Mouse (Mus musculus) gastrocnemius, adult 8-10 months (tissue): ENCODE data around the gene Vps37c. TPM values are rescaled to one million over a fixed set of nuclear protein-coding genes. Genes with fewer than 3 reads are reported as not detected.
A peak's percentile ranks its signal among the peaks of the same experiment; 100 is the strongest.

ENCODE experiments used
- DNase-seq, 2 experiments: peaks; one replicate each; pipeline ENCODE4 v3.0.0; 2022; ENCODE audit warnings: low spot score in 2 of 2
- total RNA-seq, 4 experiments: library from RNA; stranded (reverse); gene quantifications; 2 replicates each; pipeline ENCODE4 v1.2.4; 2022

Vps37c gene
- 10 to 100 TPM; 21.1 to 33.7 (median 28.3) TPM for total RNA-seq

DNA sequence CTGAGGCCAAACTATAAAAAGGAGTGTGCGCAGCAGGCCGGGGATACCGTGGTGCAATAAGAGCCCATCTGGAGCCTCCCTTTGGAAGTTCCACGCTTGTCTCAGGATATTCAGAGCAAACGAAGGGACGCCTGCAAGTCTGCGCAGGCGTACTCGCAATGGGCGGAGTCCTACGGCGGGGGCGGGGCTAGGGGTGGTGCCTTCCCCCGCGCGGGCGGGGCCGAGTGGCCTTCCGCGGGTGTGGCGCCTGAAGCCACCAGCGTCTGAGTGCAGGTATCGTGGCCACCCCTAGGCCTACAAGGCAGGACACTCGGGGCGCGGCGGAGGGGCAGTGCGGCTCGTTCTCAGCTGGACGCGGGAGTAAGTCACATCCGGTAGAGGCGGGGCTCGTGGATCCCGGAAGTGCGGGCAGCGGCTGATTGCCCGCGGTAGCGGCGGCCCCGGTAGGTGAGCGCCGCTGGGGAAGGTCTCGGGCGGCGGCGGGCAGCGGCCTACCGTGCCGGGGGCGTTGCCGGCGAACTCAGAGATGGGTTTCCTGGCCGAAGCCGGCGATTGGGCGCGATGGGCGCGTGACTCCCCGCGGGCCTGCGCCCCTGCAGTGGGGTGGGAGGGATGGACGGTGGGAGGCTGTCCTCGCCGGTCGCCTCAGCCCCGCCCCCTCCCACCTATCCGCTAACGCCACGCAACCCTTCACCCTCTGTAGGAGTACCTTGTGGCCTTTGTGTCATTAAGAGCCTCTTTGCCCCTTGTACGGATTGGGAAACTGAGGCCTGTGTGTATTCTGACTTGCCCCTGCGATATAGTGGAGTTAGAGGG is at the start of gene Vps37c:
TSS of gene Vps37c (plus strand) at position 199 of the 816 bp plus-strand sequence.
- peak; percentile 82 for DNase-seq

DNA sequence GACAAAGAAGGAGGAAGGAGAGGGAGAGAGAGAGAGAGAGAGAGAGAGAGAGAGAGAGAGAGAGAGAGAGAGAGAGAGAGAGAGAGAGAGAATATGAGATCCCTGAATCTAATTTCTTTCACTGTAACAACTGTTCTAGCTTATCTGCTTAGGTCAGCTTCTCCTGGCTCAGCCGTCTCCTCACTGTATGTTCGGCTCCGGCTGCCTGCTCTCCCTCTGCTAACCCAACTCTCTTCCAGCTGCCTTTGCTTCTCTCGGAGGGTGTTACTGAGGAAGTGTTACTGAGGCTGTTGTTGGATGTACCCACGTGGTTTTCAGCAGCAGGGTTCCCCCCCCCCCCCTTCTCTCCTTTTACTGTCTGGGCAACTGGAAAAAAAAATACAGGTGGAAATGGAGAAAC is 48.5 kb upstream of the Vps37c start:
- no peak for DNase-seq

DNA sequence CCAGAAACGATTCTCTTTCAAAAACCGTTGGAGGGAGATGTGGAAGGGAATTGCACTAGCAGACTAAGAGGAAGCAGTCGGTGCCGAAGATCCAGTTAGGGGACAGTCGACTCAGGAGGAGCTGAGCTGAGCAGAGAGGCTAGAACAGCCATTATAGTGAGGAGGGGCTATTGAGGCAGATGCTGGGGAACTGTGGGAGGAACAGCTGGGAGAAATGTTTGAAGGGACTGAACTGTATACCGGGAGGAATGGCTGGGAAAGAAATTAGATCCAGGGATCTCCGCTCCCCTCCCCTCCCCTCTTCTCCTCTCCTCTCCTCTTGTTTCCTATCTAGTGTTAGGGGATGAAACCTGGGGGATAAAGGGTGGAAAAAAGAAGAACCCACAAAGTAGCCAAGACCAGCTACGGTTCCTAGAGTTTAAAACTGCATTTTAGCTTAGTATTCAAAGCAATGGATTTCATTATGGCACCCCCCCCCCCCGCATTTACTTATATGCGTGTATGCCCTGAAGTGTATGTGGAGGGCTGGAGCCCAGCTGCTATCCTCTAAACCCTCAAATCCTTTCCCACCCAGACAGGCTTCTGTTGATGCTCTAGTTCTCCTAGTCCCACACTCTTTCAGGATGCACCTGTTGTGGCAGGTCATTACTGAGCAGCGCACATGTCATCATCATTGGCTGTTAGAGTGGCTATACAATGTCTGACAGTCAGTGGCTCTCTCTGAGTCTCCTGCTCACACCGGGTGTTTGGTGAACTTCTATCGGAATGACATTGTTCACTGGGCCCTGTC is 47.8 kb upstream of the Vps37c start:
- no peak for DNase-seq

DNA sequence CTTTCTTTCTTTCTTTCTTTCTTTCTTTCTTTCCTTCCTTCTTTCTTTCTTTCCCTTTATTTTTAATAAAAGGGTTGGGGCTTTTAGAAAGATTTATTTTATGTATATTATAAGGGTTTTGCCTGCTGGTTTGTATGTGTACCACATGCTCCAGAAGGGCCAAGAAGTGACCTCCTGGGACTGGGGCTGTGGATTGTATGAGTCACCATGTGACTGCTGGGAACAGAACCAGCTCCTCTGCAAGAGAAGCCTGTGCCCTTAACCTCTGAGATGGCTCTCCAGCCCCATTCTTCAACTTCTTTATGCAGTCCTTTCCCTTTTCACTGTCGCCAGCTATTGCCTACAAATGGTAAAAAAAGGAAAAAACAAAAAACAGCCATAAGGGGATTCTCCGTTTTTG is 42.9 kb upstream of the Vps37c start:
- DNase-seq: no peak

DNA sequence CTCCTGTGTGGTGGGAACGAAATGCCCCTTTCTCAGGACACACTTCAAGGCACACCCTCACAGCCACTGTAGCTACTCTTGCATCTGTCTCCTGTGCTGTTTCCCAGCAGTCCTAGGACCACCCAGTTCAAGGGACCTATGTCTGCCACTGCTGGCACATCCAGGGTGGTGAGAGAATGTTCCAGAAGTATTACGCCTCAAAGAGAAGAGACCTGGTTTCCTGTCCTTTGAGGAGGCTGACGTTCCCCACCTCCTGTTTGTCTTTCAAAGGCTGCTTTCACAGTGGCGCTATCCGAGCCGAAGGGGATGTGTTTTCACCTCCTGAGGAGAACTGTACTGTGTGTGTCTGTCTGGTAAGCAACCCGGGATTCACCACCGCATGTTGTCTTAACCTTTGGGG is 40.4 kb upstream of the Vps37c start:
- no peak for DNase-seq

DNA sequence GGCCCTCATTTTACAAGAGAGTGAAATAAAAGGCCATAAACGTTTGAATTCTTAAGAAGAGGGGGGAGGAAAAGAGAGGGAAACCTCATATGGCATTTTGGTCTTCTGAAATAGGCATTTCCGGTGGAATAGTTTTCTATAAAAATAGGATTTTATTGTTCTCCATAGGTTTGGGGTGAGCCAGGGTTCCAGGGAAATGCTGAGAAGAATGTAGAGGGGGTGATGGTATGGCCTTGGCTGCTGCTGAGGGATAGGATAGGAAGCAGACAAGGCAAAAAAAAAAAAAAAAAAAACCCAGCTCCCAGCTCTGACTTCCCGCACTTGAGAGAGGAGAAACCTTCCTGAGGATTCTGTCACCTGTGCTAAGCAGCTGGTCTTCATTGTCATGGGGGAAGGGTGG is 32.5 kb upstream of the Vps37c start:
- no peak for DNase-seq

DNA sequence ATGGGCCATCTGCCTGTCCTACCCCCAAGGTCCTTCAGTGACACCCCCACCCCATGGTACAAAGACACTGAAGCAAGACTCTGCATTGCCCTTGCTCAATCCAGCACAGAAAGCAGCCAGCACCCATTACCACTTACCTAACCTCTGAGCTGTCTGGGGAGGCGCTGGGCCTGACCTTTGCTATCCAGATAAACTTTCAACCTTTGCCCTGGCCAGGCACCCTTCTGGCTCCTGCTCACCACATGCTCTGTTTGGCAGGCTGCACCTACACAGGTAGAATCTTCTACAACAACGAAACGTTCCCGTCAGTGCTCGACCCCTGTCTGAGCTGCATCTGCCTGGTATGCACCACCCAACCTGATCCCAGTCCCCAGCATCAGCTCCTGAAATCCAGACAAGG is 30.8 kb upstream of the Vps37c start:
- DNase-seq: no peak

DNA sequence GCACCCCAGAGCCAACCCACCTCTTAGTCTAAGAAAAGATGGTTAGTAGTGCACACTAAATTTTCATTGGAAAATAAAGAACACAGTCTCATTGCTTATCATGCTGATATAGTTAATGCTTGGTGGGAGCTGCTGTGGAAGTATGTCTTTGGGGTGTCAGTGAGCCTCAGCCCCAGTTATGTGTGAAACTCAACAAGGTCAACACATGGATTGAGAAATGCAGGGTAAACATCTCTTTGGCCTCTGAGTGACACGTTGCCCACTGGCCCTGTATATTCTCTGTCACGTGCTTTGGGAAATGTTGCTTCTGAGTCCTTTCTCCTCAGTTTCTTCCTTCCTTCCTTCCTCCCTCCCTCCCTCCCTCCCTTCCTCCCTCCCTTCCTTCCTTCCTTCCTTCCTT is 30.1 kb upstream of the Vps37c start:
- DNase-seq: no peak

DNA sequence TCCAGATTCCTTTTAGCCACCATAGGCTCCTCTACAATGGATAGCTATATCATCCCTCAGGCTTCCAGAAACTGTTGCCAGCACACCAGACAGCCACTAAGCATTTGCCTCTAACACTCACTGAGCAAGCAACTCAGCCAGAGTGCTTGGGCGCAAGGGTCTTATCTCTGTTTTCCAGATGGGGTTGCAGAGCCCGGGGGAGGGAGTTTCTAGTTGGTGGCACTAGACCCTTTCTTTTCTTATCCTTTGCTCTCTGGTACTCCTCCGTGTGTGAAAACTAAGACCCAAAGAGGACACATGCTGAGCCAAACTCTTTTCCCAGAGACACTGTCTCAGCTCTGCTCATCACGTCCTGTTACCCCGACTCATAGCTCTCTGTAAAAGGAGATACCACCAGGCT is 27.2 kb upstream of the Vps37c start:
- DNase-seq: no peak

DNA sequence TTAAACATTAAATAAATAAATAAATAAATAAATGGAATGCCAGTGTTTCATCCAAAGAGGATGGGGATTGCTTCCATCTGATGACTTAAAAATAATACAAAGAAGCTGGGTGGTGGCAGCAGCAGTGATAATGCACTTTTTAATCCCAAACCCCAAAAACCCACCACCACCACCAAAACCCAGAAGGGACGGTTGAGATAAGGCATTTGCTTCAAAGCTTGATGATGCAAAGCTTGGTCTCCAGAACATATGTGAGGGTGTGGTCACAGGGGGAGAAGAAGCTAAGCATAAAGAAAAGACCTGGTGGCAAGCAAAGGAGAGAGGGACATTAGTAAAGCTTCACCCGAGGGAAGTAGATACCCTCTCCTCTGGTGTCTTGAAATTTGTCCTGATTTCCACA is 26.6 kb upstream of the Vps37c start:
- no peak for DNase-seq

DNA sequence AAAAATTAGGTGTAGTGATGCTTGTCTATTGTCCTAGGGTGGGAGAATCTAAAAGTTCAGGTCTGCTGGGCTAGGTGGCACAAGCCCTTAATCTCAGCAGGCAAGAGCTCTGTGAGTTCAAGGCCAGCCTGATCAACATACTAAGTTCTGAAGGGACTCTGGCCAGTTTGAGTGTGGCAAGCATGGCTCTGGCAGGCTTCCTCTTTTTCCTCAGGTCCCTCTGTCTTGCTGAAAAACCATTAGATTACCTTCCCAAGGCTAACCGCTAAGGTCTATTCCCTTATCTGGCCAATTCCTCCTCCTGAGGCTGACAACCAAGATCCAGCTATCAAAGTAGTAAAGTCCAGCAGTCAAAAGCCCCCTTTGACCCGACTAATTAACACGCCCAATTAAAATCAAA is 25.9 kb upstream of the Vps37c start:
- no peak for DNase-seq

DNA sequence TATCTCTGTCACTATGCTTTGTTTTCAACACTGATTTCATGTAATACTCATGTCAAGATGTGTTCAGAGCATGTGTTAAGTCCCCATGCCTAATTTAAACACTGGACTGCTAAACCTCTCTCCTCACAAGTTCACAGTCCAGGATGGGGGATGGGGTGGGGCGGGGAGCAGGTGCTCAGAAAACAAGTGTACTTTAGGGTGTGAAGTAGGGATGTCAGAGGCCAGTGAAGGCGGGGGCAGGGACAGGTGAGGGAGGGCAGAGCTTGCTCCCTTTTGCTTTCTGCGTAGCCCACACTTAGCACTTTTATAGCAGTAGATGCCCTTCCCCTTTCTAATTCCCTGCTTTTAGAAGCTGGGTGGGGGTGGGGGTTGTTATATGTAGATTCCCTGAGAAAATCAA is 23.4 kb upstream of the Vps37c start:
- DNase-seq: no peak

DNA sequence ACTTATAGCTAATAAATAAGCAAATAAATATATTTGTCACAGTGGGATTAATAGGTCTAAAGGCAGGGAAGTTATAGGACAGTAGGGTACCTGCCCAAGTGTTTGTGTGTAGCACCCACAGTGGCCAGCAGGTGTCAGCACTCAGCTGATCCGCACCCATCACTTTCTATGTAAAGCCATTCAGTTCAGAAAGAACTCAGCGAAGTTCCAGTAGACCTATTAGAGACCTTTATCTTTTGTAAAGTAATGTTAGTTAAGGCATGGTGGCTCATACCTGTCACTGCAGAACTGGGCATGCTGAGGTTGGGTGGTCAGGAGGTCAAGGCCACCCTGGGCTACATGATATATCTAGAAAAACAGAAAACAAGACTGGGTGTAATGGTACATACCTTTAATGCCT is 23.0 kb upstream of the Vps37c start:
- peak in 1 of 2 experiments; percentile 26 for DNase-seq

DNA sequence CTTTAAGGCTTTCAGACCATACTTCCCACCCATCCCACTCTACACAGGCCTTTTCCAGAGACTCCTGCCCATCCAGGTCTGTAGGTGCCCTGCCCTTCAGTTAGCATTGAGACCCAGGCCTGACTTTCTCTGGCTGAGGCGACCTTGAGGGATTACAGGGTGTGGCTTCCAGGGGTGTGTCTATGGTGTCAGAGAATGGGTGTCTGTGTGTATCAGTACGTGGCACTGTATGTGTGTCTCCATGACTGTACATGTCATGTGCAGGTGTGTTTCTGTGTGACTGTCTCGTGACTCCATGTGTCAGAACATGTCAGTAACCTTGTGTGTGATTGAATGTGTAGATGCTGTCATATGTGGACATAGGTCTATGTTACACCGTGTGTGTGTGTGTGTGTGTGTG is 17.2 kb upstream of the Vps37c start:
- DNase-seq: no peak

DNA sequence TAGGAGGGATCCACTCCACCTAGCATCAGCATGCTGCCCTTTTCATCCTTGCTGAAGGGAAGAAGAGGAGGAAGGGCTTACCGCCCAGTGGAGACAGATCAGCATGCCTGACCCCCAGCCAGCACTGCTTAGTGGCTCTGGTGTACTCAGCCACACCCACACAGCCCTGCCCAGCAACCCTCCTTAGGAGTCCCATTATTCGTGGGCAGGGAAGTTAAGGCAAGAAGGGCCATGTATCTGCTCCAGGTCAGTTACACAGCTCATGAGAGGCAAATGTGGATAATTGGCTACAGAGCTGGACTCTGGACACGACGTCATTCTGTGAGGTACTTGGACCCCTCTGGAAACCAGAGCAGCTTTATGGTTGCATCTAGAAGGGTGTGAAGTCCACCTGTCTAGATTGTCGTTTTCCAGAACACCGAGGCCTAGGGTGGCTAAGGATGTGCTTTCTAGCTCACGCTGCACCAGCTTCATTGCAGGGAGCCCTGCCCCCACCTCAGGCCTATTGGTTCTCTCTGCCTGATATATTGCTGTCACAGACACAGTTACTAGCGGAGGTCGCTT is 16.6 kb upstream of the Vps37c start:
- no peak for DNase-seq

DNA sequence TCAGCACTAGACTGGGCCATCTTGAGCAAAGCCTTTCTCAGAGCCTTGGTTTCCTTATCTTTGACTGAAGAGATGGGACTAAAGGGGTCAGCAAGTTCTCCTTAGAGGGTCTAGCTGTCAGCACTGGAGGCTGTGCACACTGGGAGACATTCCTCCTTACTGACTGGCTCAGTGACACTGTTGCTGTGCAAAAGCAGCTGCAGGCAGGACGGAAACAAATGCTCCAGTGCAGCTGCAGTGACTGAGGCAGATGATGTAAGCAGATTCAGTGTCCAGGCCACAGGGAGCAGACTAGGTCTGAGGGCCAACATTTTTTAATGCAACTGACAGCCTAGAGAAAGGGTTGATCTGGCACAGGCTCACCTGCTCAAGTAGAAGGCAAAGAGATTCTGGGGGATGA is 15.3 kb upstream of the Vps37c start:
- DNase-seq: no peak

DNA sequence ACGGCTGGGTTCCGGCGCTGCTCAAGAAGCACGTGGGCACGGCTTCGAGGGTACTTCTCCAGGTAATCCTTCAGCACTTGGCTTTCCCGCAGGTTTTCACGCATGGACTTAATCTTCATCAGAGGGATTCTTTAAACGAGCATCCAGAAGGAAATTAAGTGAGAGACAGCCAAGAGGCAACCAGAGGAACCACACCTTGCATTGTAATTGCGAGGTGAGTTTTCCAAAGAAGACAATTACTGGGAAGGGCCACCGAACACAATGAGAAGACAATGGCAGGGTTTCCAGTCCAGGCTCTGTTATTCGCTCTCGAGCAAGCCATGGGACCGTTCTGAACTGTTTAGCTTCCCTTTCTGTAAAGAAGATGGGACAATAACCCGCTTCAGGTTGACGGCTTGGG is 11.9 kb upstream of the Vps37c start:
- DNase-seq: no peak

DNA sequence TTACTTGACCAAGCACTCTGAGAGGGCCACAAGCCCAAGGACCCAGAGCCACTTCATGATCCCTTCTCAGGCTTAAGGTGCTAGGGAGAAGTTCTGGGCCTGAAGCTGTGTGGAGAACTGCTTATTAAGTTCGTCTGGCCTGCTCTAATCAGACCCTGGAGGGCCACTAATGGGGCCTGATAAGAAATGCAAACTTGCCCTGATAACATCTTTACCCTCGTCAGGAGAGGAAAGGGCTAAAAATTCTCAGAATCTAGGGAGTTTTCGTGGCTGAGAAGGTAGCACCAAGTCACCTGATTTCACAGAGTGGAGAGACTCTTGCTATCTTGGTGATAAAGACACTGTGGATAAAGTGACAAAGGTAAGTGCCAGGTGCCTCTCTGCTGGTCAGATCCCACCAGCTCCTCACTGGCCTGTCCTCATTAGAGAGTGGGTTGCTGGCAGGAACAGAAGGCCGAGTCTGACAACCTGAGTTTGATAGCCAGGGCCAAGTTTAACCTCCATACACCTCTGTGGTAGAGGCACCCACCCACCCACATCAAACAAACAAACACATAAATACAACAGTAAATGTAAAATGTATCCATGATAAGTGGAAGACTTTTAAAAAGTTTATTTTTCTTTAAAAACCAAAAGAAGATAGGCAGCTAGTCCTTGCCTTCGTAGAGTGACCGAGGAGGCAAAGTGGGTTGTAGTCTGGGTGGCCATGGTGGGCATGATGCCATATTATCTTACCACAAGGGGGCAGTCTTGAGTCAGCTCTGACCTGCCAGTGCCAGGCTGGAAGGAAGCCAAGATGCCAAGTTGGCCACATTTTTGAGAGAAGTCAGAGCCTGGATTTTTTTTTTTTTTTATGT is 10.4 kb upstream of the Vps37c start, which contains the start of gene Pga5:
TSS of gene Pga5 (minus strand) at position 157 of the 857 bp plus-strand sequence.
- DNase-seq: peak; percentile 64 to 73

DNA sequence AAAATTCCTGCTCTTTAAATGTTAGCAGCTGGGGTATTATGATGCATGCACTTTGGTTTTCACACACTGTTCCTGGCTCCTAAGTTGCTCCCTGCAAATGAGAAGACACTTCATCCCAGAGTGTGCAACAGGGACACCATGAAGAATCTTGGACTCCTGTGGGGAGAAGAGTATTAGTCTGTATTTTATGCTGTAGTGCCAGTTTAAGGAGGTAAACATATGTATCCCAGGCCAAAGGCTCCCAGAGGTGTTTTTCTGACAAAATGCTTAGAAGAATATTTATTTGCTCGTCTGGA is 9.8 kb upstream of the Vps37c start:
- no peak for DNase-seq

DNA sequence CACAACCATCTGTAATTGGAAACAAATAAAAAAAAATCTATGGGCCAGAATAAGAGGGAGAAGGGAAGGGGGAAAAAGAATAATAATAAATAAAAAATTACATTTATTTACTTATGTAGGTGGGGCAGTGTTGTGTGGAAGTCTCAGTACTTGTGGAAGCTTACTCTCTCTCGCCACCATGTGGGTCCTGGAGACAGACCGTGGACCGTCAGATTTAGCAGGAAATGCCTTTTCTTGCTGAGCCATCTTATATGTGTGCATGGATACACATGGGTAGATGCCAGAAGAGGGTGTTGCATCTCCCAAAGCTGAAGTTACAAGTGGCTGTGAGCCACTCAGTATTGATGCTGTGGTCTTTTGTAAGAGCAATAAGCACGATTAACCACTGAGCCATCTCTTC is 7.0 kb upstream of the Vps37c start:
- DNase-seq: no peak

DNA sequence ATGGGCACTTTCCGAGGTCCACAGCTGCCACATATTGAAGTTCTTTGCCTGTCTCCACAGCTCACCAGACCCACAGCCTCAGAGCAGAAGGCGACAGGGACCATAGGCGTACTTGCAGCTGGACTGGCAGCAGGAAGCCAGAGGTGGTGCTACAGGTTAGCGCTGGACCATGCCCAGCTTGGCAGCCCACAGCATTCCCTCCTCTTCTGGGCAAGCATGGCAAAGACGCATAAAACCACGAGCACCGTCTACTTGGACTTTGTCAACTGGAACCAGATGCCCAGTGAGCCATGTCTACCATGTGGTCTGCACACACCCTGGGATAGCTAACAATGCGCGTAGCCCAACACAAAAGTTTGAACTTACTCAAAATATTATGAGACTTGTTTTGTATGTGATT is 3.5 kb upstream of the Vps37c start:
- DNase-seq: no peak

DNA sequence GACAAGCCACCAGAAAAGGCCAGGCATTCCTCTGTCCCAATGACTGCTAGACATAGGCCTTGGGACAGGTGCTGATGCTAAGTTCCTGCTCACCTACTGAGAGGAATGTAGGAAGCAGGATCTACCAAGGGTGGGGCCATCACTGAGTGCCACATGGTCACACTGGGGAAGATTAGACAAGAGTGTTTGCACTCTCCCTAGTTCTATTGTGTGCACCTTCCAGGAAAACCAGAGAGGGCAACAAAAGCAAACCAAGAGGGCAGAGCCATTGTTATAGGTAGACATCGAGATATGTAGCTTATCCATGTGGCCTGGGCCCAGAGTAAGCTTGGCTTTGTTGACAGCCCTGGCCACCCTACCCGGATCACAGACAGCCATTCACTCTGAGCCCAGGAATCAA is 2.8 kb upstream of the Vps37c start:
- no peak for DNase-seq
